Mouse (Mus musculus) CH12.LX (cell line): ENCODE data around the gene Gmds.

Experiments used
- CTCF ChIP-seq, 2 experiments: IDR thresholded peaks in 1 of 2; conservative IDR thresholded peaks in 1 of 2; 2 replicates each; pipeline ENCODE4 v1.5.1; 2011 to 2012; ENCODE audit warnings: low read depth in 2 of 2, low read length in 2 of 2, improper control_type of control experiment in 1 of 2, inconsistent platforms in 1 of 2, mild to moderate bottlenecking in 1 of 2, moderate library complexity in 1 of 2
- E2F4 ChIP-seq: IDR thresholded peaks from 2 replicates; pipeline ENCODE4 v1.6.1; 2011; ENCODE audit warnings: low read depth, low read length, improper control_type of control experiment; ENCODE audit not compliant: insufficient replicate concordance
- ETS1 ChIP-seq: conservative IDR thresholded peaks from 2 replicates; pipeline ENCODE4 v1.6.1; 2012; ENCODE audit warnings: low read depth, mild to moderate bottlenecking, inconsistent platforms, low read length, improper control_type of control experiment, moderate library complexity
- GABPA ChIP-seq: IDR thresholded peaks from 2 replicates; pipeline ENCODE4 v1.6.1; 2012; ENCODE audit warnings: low read depth, low read length, improper control_type of control experiment, inconsistent platforms; ENCODE audit not compliant: insufficient replicate concordance
- MAFK ChIP-seq: IDR thresholded peaks from 2 replicates; pipeline ENCODE4 v1.6.1; 2011; ENCODE audit warnings: low read length, improper control_type of control experiment; ENCODE audit not compliant: insufficient replicate concordance
- MAX ChIP-seq: IDR thresholded peaks from 2 replicates; pipeline ENCODE4 v1.6.1; 2011; ENCODE audit warnings: low read length, improper control_type of control experiment
- MAZ ChIP-seq: IDR thresholded peaks from 2 replicates; pipeline ENCODE4 v1.6.1; 2012; ENCODE audit warnings: low read depth, mild to moderate bottlenecking, inconsistent platforms, low read length, improper control_type of control experiment, moderate library complexity
- MXI1 ChIP-seq: IDR thresholded peaks from 2 replicates; pipeline ENCODE4 v1.6.1; 2011; ENCODE audit warnings: mild to moderate bottlenecking, low read depth, low read length, improper control_type of control experiment
- POLR2A ChIP-seq: IDR thresholded peaks from 2 replicates; pipeline ENCODE4 v1.6.1; 2011; ENCODE audit warnings: low read depth, mild to moderate bottlenecking, improper control_type of control experiment, low read length
- SIN3A ChIP-seq: IDR thresholded peaks from 2 replicates; pipeline ENCODE4 v1.6.1; 2012; ENCODE audit warnings: low read length, improper control_type of control experiment, inconsistent platforms
- SMC3 ChIP-seq: IDR thresholded peaks from 2 replicates; pipeline ENCODE4 v1.6.1; 2011; ENCODE audit warnings: low read depth, low read length, improper control_type of control experiment
- TBP ChIP-seq: conservative IDR thresholded peaks from 2 replicates; pipeline ENCODE4 v1.6.1; 2011; ENCODE audit warnings: low read depth, low read length, improper control_type of control experiment
- USF1 ChIP-seq: IDR thresholded peaks from 2 replicates; pipeline ENCODE4 v1.6.1; 2014; ENCODE audit warnings: low read depth, mild to moderate bottlenecking, inconsistent platforms, low read length, improper control_type of control experiment
- USF2 ChIP-seq: conservative IDR thresholded peaks from 2 replicates; pipeline ENCODE4 v1.6.1; 2011; ENCODE audit warnings: low read depth, low read length, improper control_type of control experiment

DNA sequence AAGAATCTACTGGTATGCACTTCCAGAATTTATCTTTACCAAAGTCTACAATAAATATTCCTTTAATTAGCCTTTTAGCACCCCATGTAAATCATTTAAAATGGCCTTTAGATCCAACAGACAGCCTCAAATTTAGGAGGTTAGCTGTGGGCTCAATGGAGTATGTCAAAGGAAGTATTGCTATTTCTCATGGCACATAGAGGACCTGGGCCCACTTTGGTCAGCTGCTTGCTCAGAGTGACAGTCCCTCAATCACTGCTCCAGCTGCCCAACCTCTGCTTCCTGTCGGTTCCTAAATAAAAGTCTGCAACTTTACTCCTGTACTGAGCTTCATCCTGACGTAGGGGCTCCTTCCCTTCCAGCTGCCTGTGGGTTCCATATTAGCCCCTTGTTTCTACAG, 264.9 kb downstream of the Gmds start:
- TF ChIP-seq POLR2A (no peak), SIN3A (no peak), USF1 (no peak), CTCF (conservative IDR thresholded peaks at IDR 0.05 in 1 of 2, IDR thresholded peaks at IDR 0.05 in 1 of 2; ENCODE audit: low read depth in 2 of 2, low read length in 2 of 2) (no peak), MAFK (no peak), MXI1 (no peak), E2F4 (no peak), ETS1 (no peak), USF2 (no peak), TBP (no peak), MAZ (no peak), GABPA (no peak), MAX (no peak), SMC3 (no peak)
